Mouse (Mus musculus) kidney, postnatal 14 days (tissue): Measurements from ENCODE around the gene Otud5.
"Not testable (repeated sequence)": the region's sequence is repeated elsewhere in the genome, so short reads cannot be mapped to it uniquely, and the experiment has no call there.

Experiments
- DNase-seq: peaks from one replicate; pipeline ENCODE4 v3.0.0; 2022; ENCODE audit warnings: mixed read lengths

Gene Otud5

DNA sequence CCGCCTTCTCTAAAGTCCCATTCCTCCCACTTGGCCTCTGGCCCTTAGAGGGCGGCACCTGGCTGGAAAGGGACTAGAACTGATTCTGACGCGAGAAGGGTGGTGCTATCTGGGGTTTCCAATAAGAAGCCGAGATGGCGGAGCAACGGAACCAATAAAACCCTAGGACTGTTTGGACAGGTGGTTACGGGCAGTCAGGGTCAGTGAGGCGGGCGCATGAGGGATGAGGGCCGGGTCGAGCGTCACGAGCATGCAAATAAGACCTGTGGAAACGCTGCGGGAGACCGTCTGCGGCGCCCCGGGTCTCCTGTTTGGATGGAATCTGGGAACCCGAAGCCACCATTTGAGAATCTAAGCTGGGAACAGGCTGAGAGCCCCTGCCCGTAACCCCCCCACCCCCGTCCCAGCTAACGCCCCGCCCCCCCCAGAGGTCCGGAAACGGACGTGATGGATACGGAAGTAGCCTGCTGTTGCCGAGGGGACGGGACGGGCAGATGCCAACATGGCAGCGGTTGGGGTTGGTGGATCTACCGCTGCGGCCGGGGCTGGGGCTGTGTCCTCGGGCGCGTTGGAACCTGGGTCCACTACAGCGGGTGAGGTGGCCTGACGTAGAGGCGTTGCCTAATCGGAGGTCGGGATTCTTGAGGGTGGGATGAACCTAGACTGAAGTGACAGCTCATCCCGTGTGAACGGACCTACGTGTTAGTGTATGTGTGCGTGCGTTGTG lies 42.8 kb downstream of the Otud5 start, which contains the start of gene Slc35a2:
Gene Slc35a2, plus strand, starts transcription at position 188 of the 727 bp plus-strand sequence.
- peak; percentile 90 for DNase-seq

DNA sequence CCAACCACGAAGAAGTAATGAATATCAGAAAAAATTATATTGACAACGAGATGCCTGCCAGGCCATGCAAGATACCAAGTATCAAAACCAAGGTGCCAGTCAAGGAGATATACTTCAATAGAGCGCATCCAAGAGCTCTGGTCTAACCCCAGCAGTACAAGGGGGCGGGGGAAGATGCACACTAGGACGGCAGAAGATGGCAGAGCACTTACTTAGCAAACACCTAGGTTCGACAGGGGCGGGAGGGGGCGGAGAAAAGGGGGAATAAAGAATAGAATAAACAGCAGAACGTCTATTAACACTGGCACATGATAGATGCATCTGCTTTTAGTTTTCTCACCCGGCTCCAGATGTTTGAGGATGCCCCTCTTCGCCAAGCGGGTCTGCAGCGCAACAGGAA lies 57.0 kb downstream of the Otud5 start:
- DNase-seq: no peak

DNA sequence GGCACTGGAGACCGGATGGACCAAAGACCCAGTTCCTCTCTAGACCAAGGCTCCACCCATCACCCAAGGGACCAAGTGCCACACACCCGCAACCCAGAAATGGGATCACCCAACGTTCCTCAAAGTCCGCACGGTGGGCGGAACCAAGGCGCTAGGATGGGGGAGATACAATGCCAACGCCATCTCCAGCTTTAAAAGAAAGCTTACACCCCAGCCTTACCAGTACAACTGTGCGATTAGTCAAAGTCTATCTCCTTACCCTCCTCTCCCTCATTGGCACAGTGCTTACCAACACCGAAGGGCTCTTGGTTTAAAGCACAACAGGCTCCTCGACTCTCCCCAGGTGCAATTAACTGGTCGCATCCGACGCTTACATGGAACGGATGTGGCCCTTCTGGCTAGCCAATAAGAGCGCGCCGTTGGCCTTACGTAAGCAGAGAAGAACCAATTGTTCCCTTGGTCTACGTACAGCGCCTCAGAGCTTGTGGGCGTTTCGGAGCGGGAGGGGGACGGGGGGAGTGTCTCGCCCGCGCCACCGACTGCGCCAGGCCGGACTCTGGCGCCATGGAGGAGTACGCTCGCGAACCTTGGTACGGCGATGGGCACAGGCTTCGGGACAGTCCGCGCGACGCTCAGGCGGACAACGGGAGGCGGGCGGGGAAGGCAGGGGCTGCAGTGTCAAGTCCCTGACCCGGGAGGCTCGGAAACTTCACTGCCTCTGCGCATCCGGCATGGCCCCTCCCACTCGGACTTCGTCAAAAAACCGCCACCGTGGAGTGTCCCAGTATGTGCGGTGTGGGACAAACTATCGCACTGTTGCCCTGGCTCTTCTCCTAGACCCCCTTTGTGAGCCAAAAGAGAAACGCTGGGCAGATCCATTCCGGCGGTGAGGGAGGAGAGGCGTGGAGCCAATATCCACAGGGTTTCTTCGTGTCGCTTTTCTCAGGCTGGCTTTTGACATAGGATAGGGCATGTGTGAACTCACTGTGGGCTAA lies 58.0 kb downstream of the Otud5 start, which contains the start of the genes Pqbp1 and Timm17b:
Gene Pqbp1, minus strand, starts transcription at position 390 of the 995 bp plus-strand sequence.
Gene Timm17b, plus strand, starts transcription at position 478 of the 995 bp plus-strand sequence.
- peak; percentile 93 for DNase-seq

DNA sequence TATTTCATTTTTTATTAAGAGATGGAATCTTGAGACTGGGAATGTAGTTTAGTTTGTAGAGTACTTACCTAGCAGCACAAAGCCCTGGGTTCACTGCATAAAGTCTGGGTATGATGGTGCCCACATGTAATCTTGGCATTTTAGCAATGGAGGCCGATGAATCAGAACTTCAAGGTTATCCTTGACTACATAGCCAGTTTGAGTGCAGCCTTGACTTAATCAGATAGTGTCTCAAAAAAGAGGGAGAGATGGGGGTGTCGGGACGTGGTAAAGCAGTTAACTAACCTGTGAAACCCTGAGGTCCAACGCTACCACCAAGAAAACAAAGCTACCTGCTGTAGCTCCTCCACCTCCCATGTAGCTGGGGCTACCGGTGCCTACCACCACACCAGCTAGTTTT lies 63.3 kb downstream of the Otud5 start:
- DNase-seq: no peak

DNA sequence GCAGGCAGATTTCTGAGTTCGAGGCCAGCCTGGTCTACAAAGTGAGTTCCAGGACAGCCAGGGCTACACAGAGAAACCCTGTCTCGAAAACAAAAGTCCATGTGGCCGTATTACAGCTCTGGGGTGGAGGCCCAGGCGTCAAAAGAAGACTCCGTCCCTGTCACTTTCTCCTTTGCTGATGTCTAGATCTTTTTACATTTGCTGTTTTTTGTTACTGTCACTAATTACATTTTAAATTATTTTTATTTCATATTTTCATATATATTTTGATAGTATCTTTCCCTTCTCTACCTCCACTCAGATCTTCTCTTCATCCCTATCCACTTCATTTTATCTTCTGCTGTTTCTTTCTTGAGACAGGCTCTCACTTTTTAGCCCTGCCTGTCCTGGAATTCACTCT lies 66.6 kb downstream of the Otud5 start, which contains the start of gene Gm10491:
Gene Gm10491, minus strand, starts transcription at position 101 of the 400 bp plus-strand sequence.
- no peak for DNase-seq

DNA sequence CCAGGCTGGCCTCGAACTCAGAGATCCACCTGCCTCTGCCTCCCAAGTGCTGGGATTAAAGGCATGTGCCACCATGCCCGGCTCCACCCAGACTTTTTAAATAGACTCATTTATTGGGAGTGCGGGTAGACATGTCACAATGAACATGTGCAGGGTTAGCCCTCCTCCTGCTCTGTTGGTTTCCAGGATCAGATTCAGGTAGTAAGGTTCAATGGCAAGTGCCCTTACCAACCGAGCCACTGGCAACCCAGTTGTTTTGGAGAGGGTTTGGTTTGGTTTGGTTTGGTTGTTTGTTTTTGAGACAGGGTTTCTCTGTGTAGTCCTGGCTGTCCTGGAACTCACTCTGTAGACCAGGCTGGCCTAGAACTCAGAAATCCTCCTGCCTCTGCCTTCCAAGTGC lies 68.1 kb downstream of the Otud5 start, which contains the start of gene Gm10490:
Gene Gm10490, plus strand, starts transcription at position 301 of the 400 bp plus-strand sequence.
- not testable (repeated sequence) for DNase-seq

DNA sequence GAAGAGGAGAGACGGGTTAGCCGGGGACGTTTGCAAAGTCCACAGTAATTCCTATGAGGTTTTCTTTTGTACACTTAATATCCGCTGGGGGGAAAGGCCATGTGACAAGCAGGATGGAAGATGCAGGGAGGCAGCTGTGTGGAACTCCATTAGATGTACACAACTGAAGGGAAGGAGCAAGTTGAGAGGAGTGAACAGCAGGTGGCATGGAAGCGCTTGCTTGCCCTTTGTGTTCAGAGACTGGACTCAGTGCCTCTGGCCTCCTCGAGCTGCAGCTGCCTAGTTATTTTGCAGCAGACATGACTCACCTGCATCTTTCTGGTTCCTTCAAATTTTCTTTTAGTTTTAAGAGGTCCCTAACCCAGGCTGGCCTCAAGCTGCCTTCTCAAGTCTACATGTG lies 69.3 kb downstream of the Otud5 start:
- DNase-seq: no peak

DNA sequence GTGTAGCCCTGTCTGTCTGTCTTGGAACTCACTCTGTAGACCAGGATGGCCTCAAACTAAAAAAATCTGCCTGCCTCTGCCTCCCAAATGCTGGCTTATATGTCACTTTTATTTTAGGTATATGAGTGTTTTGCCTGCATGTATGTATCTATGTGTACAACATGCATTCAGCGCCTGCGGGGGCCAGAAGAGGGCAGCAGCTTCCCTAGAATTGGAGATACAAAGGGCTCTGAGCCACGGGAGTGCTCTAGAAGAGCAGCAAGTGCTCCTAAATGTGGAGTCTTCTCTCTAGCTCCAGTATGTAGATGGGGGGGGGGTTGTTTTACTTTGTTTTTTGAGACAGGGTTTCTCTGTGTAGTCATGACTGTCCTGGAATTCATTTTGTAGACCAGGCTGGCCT lies 74.5 kb downstream of the Otud5 start:
- DNase-seq: peak; percentile 23

DNA sequence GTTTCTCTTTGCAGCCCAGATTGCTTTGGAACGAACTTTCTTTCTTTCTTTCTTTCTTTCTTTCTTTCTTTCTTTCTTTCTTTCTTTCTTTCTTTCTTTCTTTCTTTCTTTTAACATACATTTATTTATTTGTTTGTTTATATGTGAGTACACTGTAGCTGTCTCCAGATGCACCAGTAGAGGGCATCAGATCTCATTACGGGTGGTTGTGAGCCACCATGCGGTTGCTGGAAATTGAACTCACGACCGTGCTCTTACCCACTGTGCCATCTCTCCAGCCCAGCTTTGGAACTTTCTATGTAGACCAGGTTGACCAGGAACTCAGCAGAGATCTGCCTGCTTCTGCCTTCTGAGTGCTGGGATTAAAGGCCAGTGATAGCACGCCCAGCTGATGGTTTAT lies 76.8 kb downstream of the Otud5 start:
- not testable (repeated sequence) for DNase-seq

DNA sequence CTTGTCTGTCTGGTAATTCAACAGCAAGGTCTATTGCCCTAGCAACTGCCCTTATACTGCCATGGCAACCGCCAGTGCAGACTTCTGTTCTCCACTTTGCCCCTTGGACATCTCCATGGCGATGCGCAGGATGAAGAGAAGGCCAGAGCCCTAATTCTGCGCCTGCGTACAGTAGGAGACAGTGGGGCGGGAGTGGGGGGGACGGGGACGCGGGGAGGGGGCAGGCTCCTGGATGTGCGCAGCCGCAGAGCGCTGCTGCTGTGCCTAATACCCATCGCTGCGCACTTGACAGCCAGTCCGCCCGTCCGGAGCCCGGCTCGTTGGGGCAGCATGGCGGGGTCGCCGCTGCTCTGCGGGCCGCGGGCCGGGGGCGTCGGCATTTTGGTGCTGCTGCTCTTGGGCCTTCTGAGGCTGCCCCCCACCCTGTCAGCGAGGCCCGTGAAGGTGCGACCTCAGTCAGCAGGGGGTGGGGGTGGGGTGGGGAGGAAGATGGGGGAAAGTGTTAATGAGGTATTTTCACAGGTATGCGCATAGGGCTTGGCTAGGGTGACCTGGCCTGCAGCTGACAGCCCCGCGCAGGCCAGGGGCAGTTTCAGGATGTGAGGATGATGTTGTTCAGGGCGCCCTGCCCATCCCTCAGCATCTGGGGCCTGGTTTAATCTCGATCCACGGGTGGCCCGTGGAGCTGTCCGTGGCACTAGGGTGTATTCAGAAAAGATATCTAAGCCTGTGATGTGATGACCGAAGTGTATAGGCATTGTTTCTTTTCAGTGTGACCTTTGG lies 78.6 kb downstream of the Otud5 start, which contains the start of gene Pcsk1n:
Gene Pcsk1n, plus strand, starts transcription at position 222 of the 783 bp plus-strand sequence.
- no peak for DNase-seq

DNA sequence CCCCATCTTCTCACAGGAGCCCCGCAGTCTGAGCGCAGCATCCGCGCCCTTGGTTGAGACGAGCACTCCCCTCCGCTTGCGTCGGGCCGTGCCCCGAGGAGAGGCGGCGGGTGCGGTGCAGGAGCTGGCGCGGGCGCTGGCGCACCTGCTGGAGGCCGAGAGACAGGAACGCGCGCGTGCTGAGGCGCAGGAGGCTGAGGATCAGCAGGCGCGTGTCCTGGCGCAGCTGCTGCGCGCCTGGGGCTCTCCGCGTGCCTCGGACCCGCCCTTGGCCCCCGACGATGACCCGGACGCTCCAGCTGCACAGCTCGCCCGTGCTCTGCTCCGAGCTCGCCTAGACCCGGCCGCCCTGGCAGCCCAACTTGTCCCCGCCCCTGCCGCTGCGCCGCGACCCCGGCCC lies 80.9 kb downstream of the Otud5 start:
- no peak for DNase-seq
